Mouse (Mus musculus): ENCODE measurements around the gene Psg21.
"Not testable (repeated sequence)": the region's sequence is repeated elsewhere in the genome, so short reads cannot be mapped to it uniquely, and the experiment has no call there.

Psg21 gene

DNA sequence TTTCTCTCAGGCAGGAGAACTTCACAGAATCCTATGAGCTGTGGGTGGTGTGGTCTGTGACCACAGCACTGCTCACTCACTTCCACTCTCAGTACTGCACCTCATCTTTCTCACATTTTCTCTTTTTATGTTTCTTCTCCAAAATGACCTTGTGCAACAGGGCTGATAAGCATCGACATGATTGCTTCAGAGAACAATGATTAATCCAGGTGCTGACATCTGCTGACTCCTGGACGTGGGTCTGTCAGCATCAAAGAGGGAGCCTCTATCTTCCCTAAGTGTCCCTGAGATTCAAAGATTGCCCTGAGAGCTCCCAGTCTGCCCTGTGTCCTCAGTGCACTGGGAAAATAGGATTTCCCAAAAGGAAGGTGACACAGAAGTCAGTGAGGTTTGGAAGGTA lies at the start of gene Psg21:
Gene Psg21 (minus strand): TSS at position 101 of the 400 bp plus-strand sequence.
- DNase-seq (ENCODE audit: low read depth in 2 of 2, low spot score in 2 of 2) = not testable (repeated sequence)

DNA sequence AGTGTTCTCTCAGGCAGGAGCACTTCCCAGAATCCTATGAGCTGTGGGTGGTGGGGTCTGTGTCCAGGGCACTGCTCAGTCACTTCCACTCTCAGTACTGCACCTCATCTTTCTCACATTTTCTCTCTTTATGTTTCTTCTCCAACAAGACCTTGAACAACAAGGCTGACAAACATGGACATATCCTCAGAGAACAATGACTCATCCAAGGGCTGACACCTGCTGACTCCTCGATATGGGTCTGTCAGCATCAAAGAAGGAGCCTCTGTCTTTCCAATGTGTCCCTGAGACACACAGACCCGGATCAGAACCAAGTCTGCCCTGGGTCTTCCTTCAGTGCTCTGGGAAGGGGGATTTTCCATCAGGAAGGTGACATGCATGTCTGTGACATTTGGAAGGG lies 29.6 kb upstream of the Psg21 start, which contains the start of gene Psg20:
Gene Psg20 (minus strand): TSS at position 101 of the 400 bp plus-strand sequence.
- no peak for DNase-seq (ENCODE audit: low read depth in 2 of 2, low spot score in 2 of 2)

GRCm38 (mm10) chr7:18685586-18685985 lies 29.1 kb upstream of the Psg21 start:
- DNase-seq (ENCODE audit: low read depth in 2 of 2, low spot score in 2 of 2) = no peak

DNA sequence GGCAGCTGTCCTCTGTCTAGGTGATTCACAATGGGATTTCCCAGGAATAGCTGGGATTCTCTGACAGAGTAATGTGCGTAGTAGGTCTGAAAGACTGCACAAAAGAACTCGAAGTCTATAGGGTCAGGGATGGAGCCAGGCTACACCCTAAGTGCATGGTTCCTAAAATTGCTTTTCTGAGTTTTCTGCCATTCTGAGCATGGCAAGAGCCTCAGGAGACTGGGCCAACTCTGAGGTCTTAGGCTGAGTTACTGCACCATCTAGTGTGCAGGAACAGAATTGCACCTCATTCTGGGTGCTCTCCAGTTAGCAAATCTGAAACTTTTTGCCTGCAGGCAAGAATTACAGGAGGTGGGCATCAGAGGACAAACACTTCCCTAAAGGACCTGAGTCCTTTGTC lies 23.2 kb upstream of the Psg21 start:
- DNase-seq (ENCODE audit: low read depth in 2 of 2, low spot score in 2 of 2) = no peak

- not testable (repeated sequence) for DNase-seq (ENCODE audit: low read depth in 2 of 2, low spot score in 2 of 2)
These were observed 29.6 kb downstream of the Psg21 start for GRCm38 (mm10) chr7:18626921-18627320.

GRCm38 (mm10) chr7:18616401-18616800 lies 40.1 kb downstream of the Psg21 start, which contains the start of gene Psg23:
TSS of gene Psg23 (minus strand) at chr7:18616501.
- not testable (repeated sequence) for DNase-seq (ENCODE audit: low read depth in 2 of 2, low spot score in 2 of 2)
